Comparison of ENCODE assay signal across 21 mouse cellular contexts in genomic region chr5:132102426-132102825, GRCm38 (mm10).
"Had no signal": no experiment of that assay in that cellular context is flagged by ENCODE, and none has a peak within 500 bp of the region (broad histone marks: within the 10 kb centered on the region; RNA-seq: fewer than 3 reads in every experiment).

No protein-coding gene starts in this region.

- DNase-seq: cerebellum, adult 2 months; cerebellum, adult 8-10 months; cerebellum, adult 9-10 months; cerebellum, adult 9-11 months; cerebellum, postnatal 10 days; cerebellum, postnatal 14 days; cerebellum, postnatal 25 days; cerebellum, postnatal 36 days; embryo, embryonic 11 days; forebrain, postnatal 0 days; gastrocnemius, adult 2 months; gastrocnemius, postnatal 10 days; gastrocnemius, postnatal 14 days; gastrocnemius, postnatal 25 days; gastrocnemius, postnatal 36 days; heart, adult 18-20 months; heart, adult 2 months had no signal

- ATAC-seq: forebrain, embryonic 13.5 days; forebrain, embryonic 14.5 days; forebrain, embryonic 15.5 days; forebrain, embryonic 16.5 days; forebrain, postnatal 0 days had no signal
